Mouse (Mus musculus) frontal cortex, postnatal 36 days (tissue): ENCODE results near the gene Ankrd63.

Experiments used
- DNase-seq, 2 experiments: peaks; one replicate each; pipeline ENCODE4 v3.0.0; 2022; ENCODE audit warnings: low spot score in 2 of 2

The Ankrd63 gene

DNA sequence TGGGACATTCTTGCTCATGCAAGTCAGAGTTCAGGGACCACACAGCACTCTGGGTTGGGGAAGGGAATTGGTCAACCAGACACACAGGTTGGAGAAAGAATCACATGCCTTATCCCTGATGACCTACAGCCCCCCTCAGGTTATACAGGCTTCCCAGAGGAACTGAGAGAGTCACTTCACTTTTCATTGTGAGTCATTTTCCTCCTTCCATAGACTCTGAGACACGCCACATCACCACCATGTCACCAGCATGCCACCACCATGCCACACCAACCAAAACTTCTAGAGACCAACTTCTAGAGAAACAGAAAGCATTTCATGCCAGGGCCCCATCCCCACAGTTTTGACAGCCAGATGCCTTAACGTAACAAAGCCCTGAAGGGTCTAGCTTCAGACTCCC lies 23.1 kb upstream of the Ankrd63 start:
- DNase-seq = no peak

DNA sequence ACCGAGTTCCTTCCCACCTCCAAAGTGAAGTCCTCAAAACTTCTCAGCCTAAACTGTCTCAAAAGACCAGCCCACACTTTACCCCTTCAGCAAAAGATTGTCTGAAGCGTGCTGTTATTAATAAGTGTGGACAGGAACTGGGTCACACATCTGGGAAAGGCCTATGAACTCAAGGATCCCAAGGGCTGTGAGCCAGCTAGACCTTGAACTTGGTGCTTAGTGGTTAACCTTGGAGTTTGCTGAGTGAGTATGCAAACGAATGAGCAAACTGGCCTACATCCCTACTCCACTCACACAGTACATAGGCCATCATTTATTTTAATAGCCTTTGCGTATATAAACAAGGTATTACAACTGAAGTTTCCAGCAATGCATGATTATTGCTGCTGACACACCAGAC lies 21.7 kb upstream of the Ankrd63 start:
- no peak for DNase-seq

DNA sequence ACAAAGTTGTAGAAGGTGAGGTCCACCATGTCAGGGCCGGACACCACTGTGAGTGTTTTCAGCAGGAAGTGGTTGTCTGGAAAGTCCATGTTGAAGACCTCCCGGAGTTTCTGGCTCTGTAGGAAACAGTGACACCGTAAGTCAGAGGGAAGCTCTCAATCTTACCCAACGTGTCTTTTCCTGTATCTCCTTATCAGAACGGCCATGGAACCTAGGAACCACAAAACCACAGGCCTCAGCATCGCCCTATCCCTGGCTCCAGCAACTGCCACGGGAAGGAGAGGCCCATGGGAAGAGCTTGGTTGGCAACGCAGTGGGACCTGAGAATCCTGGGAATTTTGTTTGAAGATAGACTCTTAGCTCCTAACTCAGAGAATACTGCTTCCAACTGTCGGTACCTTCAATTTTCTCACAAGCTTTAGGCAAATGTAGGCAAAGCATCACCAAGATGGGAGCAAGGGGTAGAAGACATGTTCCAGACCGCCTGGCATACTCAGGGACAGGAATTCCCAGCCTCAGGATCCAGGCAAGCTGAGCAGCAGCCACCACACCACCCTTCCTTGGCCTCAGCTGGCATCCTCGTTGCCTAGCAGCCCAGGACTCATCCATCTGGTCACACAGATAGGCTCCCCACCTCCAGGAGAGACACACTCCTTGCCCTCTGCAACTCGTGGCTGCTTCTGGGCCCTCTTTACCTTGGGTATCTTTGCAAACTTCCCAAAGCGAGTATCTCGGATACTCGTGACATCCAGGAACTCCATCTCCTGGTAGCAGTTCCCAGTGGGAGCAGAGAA lies 20.1 kb upstream of the Ankrd63 start:
- no peak for DNase-seq

DNA sequence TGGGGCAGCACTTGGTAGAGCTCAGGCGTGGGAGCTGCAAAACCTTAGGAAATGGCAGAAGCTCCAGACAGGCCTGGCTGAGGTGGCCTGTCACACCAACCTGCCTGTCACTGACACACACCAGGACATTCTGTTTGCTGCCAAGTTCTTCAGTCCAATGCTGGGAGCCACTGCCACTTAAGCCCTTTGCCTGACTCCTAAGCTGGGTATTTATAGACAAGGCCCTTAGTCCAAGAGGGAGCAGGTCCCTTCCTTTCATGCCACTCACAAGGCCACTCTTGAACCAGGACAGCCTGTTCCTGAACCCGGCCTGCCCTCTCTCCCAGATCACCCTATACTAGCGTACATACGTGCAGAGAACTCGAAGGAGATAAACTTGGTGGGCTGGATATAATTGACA lies 12.9 kb upstream of the Ankrd63 start:
- no peak for DNase-seq

DNA sequence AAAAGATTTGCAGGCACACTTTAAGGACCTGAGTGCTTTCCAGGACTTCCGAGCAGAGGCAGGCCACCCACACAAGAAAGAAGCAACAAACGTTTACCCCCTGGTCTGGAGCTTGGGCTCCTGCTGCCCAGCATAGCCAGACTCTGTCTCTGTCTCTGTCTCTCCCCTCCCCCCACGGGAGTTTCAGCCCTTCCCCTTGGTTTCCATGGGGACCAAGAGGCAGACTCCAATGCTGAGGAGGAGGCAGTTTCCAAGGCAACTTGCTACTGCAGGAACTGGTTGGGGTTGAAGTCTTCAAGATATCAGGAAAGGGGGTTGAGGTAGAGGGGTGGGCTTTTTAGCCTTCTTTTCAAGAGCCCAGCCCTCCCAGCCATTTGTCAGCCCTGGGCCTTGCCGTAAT lies 10.5 kb upstream of the Ankrd63 start:
- DNase-seq = peak in 1 of 2 experiments; percentile 79

DNA sequence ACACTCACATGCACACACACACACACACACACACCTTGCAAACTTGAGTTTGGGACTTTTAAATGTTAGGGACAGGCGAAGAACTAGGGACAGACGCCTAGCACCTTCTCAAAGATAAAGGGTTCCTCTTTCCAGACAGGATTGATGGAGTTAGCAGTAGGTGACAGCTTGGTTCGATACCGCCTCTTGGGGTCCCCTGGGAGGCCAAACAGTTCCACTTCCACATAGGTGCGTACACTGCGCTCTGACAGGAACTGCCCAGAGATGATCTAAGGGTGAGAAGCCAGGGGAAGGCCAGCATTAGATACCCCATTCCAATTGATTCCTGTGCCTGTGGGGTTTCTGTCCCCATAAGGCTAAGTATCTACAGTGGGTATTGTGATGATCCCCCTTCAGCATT lies 9.9 kb upstream of the Ankrd63 start:
- no peak for DNase-seq

DNA sequence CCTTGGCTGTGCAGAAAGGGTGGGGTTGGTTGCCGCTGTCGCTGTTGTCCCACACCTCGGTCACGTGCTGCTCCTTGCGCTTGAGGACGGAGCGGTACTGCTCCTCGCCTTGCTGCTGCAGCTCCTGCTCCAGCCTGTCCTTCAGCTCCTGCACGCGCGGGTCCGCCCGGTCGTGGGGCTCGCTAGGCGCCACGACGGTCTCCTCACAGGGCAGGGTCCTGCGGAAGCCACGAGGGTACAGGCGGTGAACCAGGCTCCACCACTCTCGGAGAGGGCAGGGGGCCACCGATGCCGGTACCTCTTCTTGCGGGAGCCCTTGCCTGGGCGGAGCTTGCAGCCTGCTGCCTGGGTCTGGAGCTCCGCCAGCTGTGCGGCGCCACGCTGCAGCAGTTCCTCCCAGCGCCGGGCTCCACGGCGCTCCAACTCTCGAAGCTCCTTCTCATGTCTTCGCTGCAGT lies 7.3 kb upstream of the Ankrd63 start:
- DNase-seq = peak in 1 of 2 experiments; percentile 57

DNA sequence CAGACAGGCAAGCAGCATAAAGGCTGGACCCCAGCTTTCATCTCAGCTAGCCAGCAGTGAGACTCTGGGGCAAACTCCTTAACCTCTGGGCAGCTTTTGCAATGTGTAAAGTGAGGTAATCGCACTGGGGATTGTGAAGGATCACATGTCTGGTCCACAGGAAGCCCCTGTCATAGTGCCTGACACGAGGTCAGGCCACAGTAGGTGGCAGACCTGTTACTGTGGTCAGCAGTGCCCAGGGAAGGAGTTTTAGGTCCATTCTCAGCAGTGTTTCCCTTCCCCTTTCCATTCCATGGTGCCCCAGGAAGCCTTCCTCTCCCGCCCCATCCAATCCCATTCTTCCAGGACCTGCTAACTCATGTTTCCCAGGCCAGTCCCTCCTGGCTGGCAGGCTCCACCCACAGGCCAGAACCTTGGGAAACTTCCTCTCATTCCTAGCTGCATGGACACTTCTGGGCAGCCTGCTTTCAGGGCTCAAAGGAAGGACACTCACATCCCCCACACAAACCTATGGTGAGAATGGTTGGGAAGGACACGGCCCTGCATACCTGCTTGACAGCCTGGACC lies 6.0 kb upstream of the Ankrd63 start:
- DNase-seq = no peak

DNA sequence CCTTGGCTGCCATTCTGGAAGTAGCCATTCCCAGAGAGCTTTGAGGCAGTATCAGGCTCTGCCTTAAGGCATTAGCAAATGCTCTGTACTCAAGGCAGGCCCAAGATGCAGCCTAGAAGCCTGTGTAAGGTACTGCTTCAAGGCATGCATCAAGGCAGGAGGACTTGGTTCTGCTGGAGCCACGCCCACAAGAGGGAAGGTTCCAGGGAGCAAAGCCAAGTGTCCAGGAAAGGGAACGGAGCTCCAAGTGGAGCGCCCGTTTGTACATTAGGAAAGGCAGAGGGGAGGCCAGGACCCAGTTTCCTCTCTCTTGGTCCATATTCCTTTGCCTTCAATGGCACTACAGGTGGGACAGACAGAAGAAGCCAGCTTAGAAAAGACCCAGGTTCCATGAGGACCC lies 4.7 kb upstream of the Ankrd63 start:
- no peak for DNase-seq

DNA sequence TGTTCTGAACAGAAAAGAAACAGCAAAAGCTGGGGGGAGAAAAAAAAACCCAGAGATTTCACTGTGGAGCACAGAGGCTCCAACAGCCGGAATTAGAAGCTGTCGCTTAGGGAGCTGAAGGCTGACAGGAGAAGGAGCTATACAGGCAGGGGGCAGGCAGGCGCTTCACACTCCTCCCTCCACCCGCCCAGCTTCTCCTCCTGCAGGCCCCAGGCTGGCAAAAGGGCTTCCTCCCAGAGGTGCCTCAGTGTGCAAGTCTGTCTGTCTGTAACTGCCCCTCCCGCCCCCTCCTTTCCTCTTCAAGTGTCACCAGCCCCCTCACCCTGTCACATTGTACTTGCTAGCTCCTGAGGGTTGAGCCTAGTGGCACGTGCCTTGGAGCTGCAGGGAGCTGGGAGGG lies 2.7 kb upstream of the Ankrd63 start:
- peak in 1 of 2 experiments; percentile 41 for DNase-seq

DNA sequence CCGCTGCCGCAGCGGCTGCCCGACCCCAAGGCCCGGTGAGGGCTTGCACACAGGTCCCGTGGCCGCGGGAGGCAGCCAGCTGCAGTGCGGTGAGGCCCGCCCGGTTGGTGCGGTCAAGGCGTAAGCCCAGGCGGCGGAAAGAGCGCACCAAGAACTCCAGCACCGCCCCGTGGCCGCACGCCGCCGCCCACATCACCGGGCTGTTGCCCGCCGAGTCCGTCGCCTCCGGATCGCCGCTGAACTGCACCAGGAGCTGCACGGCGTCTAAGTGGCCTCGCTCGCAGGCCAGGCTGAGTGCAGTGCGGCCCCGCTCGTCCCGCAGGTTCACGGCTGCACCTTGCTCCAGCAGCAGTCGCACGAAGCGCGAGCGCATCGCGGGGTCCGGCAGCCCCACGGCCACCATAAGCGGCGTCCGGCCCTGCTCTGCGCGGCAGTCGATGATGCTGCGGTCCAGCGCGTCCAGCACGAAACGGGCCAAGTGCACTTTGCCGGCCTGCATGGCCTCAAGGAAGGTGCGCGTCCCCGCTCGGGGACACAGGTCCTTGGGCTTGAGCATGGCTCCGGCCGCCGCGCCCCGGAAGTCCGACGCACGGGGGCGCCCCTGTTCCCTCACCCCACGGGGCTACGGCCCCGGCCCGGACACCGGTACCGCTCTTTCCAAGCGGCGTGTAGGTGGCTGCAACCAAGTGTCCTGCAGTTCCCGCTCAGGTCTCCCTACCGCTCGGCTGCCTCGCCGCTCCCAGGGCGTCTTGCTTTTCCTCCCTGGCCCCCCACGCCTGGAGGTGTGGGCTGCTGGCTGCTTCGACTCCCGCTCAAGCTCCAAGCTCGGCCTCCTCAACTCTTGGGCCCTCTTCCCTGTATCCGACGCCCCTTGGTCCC lies 641 bp downstream of the Ankrd63 start:
- no peak for DNase-seq

DNA sequence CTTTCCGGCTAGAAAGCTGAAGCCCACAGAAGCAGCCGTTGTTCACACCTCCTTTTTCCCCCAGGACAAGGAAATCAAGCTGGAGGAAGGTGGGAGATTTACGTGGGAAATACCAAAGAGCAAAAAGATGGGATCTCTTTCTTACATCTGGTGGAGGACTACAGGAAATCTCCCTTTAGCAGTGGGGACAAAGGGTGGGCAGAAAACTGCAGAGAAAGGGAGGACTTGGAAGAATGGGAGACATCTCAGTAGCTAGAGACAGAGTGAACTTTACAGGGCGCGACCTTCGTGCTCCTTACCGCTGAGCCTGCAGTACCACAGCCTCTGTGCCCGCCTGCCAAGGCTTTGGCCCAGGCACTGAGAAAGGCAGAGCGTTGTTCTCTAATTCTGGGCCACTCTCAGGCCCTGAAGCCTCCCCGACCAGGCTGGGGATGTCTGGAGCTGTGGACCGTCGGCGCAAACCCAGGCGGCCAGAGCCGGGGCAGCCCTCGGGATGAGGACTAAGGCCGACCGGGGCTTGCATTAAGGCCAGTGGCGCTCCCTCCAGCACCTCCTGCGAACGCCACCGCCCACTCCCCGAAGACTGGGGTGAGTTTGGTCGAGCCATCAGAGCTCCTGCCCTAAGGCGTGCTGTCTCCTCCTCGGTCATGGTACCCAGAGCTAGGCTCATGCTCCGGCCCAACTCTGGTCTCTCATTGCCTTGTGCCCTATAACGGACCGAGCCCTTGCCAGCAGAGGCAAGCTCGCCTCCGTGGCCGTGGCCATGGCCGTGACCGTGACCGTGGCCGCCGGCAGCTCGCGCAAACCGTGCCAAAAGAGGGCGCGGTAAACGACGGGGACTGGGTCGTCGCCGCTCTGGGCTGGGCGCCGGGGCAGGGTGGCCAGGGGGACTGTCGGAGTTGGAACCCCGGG lies 1.5 kb downstream of the Ankrd63 start:
- DNase-seq = no peak

DNA sequence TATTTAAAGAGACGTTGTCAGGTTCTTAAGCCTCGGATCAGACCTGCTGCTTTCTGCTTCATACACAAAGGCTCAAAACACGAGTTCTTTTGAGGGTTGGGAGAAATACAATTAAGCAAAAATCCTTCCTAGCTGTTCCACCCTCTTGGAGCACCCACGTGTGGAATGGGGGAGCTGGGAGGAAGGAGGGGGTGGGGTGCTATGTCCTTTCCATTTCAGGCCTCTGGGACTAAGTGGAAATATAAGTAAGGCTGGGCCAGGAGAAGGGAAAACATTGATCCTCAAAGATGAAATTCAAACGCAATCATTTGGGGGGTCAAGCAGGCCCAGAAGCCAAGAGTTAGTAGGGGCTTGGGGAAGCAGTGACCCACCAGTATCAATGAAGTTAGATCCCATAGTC lies 2.6 kb downstream of the Ankrd63 start:
- DNase-seq = no peak

DNA sequence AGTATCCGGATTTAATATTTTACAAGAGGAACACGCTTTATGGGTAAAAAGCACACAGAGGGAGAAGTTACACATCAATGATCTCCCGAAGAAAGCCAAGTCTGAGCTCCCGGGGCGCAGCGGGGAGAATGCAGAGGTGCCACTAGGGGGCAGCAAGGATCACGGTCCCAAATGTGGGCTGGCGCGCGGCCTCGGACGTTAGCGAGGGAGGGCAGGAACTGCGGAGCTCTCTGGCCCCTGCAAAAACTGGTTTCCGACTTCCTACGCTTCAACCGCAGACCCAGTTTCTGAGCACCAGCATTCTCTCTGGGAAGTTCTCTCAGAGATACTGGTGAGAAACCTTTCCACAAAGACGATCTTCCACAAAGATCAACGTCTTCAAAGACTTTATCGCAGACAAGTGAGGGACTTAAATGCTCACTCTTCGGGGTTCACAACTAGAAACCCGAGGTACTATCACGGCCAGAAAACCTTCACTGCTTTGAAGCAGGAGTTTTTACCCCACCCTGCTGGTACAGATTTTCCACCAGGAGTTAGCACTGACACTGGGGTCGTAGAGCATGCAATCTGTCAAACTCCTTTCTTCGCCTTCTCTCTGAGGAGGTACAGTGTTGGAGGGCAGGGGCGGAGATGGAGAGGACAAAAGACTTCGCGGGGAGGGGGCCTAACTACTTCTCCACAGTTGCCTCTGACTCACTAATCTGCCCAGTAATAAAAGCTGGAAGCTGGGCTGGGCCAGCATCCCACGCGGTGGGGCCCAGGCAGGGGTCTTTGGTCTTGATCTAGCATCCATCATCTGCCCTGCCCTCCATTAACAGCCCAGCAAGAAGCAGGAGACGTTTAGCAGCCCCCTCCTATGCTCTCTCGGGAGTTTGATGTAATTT lies 3.3 kb downstream of the Ankrd63 start:
- peak; percentile 69 to 81 for DNase-seq

DNA sequence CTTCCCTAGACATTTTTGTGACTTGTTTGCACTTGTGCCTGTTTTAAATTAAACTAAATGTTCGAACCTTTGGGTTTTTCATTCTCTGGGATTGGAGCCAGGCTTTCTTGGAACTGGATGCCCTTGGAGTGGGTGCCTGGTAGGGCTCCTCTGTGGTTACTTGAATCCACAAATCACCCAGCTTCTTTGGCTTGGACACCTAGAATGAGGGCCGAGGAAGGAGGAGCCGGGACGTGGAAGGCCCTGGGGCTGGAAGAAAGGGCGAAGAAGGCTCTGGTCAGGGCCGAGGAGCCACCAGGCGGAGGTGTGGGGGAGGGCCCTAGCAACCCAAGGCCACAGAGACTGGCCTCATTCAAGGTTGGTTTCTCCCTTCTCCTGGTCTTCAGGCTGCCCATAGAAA lies 5.8 kb downstream of the Ankrd63 start:
- no peak for DNase-seq

DNA sequence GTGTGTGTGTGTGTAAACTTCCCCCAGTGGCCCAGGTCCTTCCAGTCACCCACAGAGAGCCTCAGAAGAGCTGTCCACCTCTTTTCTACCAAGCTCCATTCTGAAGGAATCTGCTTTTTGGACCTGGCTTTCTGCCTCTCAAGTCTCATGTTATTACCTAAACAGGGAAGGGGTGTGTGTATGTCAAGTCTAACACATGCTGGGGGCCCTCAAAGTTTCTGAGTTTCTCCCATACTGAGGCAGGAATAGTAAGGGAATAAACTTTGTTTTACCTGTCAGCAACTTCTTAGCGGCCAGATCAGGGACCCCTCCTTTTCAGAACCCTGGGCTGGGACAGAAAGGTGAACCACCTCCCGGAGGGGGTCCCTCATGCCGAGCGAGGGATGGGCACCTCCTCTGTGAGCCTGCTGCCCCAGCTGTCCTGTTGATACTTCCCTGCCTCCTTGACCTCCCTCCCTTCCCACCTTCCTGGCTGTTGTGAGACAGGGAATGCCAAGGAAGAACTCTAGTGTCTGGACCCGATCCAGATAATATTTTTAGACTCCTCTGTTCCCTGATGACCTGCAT lies 6.4 kb downstream of the Ankrd63 start:
- DNase-seq = no peak

DNA sequence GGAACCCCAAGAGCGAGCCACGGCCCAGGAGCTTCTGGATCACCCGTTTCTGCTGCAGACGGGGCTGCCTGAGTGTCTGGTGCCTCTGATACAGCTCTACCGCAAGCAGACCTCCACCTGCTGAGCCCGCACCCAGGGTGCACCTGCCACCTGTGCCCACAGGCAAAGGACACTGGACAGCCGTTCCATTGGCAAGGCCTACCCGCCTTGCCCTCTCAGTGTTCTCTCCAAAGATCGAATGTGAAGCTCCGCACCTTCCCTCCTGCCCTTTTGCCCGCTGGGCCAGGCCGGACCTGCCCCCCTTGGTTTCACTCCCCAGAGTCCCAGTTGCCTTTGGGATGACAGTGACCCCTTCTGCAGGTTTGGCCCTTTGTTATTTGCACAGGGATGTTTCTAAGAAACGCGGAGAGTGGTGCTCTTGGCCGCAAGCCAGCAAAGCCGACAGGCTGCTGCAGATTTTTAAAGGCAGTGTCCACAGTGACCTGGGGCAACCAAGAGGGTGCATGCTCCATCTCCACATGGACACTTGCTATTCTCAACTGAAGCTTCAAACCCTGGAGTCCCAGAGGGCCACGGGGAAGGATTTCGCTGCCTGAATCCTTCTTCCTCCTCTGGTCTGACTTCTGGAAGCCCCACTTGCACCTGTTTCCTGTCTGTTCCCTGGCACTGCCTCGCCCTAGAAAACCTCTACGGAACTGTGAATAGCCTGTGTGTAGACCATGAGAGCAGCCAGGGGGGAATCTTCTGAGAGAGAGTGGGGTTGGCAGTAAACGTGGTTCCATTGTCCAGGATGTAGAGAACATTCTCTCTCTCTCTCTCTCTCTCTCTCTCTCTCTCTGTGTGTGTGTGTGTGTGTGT lies 7.1 kb downstream of the Ankrd63 start:
- no peak for DNase-seq

DNA sequence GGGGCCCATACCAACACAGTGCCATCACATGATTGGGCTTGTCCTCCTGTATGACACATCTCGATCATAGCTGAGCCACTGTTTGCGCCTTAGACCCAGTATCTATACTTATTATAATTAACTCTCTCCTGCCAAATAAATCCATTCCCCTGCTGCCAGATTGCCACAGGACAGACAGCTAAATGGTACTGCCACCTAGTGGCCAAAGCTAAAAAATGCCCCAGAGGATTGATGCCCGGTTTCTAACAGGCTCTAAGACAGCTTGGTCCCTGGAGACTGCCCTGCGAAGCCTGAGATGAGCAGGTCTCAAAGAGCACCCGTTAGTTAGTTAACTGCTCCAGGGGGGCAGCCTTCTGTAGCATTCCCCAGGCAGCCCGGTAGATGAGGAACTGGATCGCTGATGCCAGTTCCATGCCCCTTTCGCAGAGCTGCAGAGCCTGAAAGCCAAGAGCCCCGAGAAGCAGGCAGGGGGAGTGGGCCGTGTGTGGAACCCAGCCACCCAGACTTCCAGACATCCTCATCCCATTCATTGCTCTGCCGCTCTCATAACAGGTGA lies 8.0 kb downstream of the Ankrd63 start:
- DNase-seq = peak; percentile 51 to 77
